8 mouse cellular contexts compared by ENCODE assay signal in genomic region chr5:108660632-108661268, GRCm38 (mm10). TPM values are rescaled to one million over a fixed set of nuclear protein-coding genes. Genes with fewer than 3 reads are reported as not detected.
DNase-seq lines count a peak whose midpoint lies in the region; ATAC-seq lines count a peak whose summit lies in the region.

No protein-coding gene starts in this region.

- peak; percentile 99 for ATAC-seq in hindbrain, embryonic 12.5 days (ENCODE audit: low FRiP score)

- H3K36me3 ChIP-seq in hindbrain, embryonic 12.5 days, result peaks cover 12% of the 10 kb centered on the region; the same call in 1 of the 2 replicates

- H3K27ac ChIP-seq in hindbrain, embryonic 12.5 days, result peak overlapping the region; percentile 66

- WGBS in hindbrain, embryonic 12.5 days, result 14% methylated on average over 36 of the region's 36 CpGs

- peak; percentile 95 for DNase-seq in NIH3T3 (ENCODE audit: low read depth)
- DNase-seq in cerebellum, adult 9-11 months, result peak; percentile 93
- peak; percentile 86 to 91 for DNase-seq in frontal cortex, postnatal 10 days (ENCODE audit: low spot score in 2 of 2)
- peak; percentile 86 to 92 for DNase-seq in layer of hippocampus, postnatal 14 days (ENCODE audit: low spot score in 2 of 2)
- DNase-seq in lung, postnatal 10 days, result peak; percentile 97
- peak; percentile 84 for DNase-seq in ovary, postnatal 14 days (ENCODE audit: low spot score)
- DNase-seq in thymus, postnatal 14 days, result peak; percentile 92

- no peaks in the 10 kb centered on the region for H3K27me3 ChIP-seq in hindbrain, embryonic 12.5 days

- peak overlapping the region; percentile 92 for H3K9ac ChIP-seq in hindbrain, embryonic 12.5 days

- peaks cover 14% of the 10 kb centered on the region for H3K4me1 ChIP-seq in hindbrain, embryonic 12.5 days

- H3K9me3 ChIP-seq in hindbrain, embryonic 12.5 days (replicated peaks), result no peaks in the 10 kb centered on the region

- peak overlapping the region; percentile 86 for H3K4me3 ChIP-seq in hindbrain, embryonic 12.5 days

- peak overlapping the region; percentile 87 for H3K4me2 ChIP-seq in hindbrain, embryonic 12.5 days (replicated peaks)

RNA-seq across cellular contexts. Expression of gene Idua, which starts 0.6 kb away (rescaled TPM):
- polyA plus RNA-seq in hindbrain, embryonic 12.5 days (2016; fragmentation: Nextera tagmentation; extraction: Ambion mirVana), result 11.2 and 12.9 TPM in 2 replicates
- 10 to 100 TPM; 10.1 to 10.9 TPM for total RNA-seq in layer of hippocampus, postnatal 14 days (2021)

RNA-seq across cellular contexts. Expression of gene Dgkq, which starts 8.7 kb away (rescaled TPM):
- 21.9 and 23.5 TPM in 2 replicates for polyA plus RNA-seq in hindbrain, embryonic 12.5 days (2016; fragmentation: Nextera tagmentation; extraction: Ambion mirVana)
- total RNA-seq in layer of hippocampus, postnatal 14 days (2021), result 10 to 100 TPM; 54.1 to 55.0 TPM

RNA-seq across cellular contexts. Expression of gene Slc26a1, which starts 14.6 kb away (rescaled TPM):
- polyA plus RNA-seq in hindbrain, embryonic 12.5 days (2016; fragmentation: Nextera tagmentation; extraction: Ambion mirVana), result 1.6 and 1.7 TPM in 2 replicates
- total RNA-seq in layer of hippocampus, postnatal 14 days (2021), result 1 to 10 TPM; 1.4 to 2.1 TPM

RNA-seq across cellular contexts. Expression of gene Tmem175, which starts 31.2 kb away (rescaled TPM):
- 21.6 and 22.3 TPM in 2 replicates for polyA plus RNA-seq in hindbrain, embryonic 12.5 days (2016; fragmentation: Nextera tagmentation; extraction: Ambion mirVana)
- 10 to 100 TPM; 36.7 to 41.1 TPM for total RNA-seq in layer of hippocampus, postnatal 14 days (2021)

RNA-seq across cellular contexts. Expression of gene Gak, which starts 31.2 kb away (rescaled TPM):
- polyA plus RNA-seq in hindbrain, embryonic 12.5 days (2016; fragmentation: Nextera tagmentation; extraction: Ambion mirVana), result 54.3 and 63.2 TPM in 2 replicates
- total RNA-seq in layer of hippocampus, postnatal 14 days (2021), result 10 to 100 TPM; 93.4 to 97.9 TPM

Comparison
In these comparisons a context has a peak if more than half of its experiments do, and no peak if none do; other contexts are left out.
1. Peak in every context shown above with its lines: DNase-seq, ATAC-seq, H3K4me3 ChIP-seq and H3K27ac ChIP-seq.